Mouse (Mus musculus): ENCODE data around the gene Slc9a8. TPM values are rescaled to one million over a fixed set of nuclear protein-coding genes. Genes with fewer than 3 reads are reported as not detected.
A peak's percentile ranks its signal among the peaks of the same experiment; 100 is the strongest.

The Slc9a8 gene
- polyA plus RNA-seq, 1 experiment from 2014 or later, result 24.2 TPM

GRCm38 (mm10) chr2:167492713-167493636, 71.5 kb downstream of the Slc9a8 start, which contains the start of gene Spata2:
Gene Spata2, minus strand, starts transcription at chr2:167492887.
- no peaks in the 10 kb centered on the region for H3K9me3 ChIP-seq (replicated peaks)
- H3K4me1 ChIP-seq, result peaks cover 25% of the 10 kb centered on the region
- WGBS, result 2% methylated on average over 63 of the region's 63 CpGs
- H3K9ac ChIP-seq, result peak within 1 kb of the TSS; percentile 94
- peak within 1 kb of the TSS; percentile 98 for H3K27ac ChIP-seq
- no peaks in the 10 kb centered on the region for H3K27me3 ChIP-seq
- no peaks in the 10 kb centered on the region for H3K36me3 ChIP-seq
- peak within 1 kb of the TSS; percentile 99 for H3K4me2 ChIP-seq (replicated peaks)
- peak within 1 kb of the TSS; percentile 98 for H3K4me3 ChIP-seq
- ATAC-seq (ENCODE audit: low FRiP score), result peak; percentile 83

DNA sequence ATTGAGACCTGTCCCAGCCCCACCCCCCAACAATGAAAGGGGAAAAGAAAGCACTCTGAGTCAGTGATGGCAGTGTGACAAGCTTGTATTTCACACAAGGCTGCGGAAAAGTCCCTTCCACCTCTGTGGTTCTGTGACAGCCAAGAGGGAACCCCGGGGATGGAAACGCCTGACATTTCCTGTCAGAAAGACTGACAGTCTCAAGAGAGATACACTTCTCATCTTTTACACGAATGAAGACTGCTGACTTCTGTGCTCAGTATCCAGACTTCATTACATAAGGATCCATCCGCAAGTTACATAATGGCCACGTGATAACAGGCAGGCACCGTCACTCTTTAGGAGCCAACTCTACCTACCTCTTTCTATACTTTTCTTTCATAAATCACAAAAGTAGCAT, 74.9 kb downstream of the Slc9a8 start:
- 89% methylated on average over 7 of the region's 7 CpGs for WGBS
- Histone ChIP-seq H3K36me3 (no peaks in the 10 kb centered on the region), H3K9me3 (replicated peaks) (no peaks in the 10 kb centered on the region), H3K4me3 (no peak overlapping the region), H3K4me2 (replicated peaks) (no peak overlapping the region), H3K27ac (no peak overlapping the region), H3K9ac (no peak overlapping the region), H3K27me3 (no peaks in the 10 kb centered on the region), H3K4me1 (peaks cover 14% of the 10 kb centered on the region)
- no peak for ATAC-seq (ENCODE audit: low FRiP score)

- no peak for ATAC-seq (ENCODE audit: low FRiP score)
- no peak overlapping the region for H3K27ac ChIP-seq
- no peaks in the 10 kb centered on the region for H3K27me3 ChIP-seq
- H3K4me1 ChIP-seq, result peaks cover 7% of the 10 kb centered on the region
- no peaks in the 10 kb centered on the region for H3K9me3 ChIP-seq (replicated peaks)
- H3K36me3 ChIP-seq, result no peaks in the 10 kb centered on the region
- no peak overlapping the region for H3K4me3 ChIP-seq
- H3K4me2 ChIP-seq (replicated peaks), result no peak overlapping the region
- H3K9ac ChIP-seq, result no peak overlapping the region
- 76% methylated on average over 5 of the region's 5 CpGs for WGBS
Observed at GRCm38 (mm10) chr2:167497272-167497671, 75.8 kb downstream of the Slc9a8 start.

- ATAC-seq (ENCODE audit: low FRiP score), result peak; percentile 38
- peaks cover 10% of the 10 kb centered on the region for H3K36me3 ChIP-seq
- H3K27me3 ChIP-seq, result no peaks in the 10 kb centered on the region
- H3K4me2 ChIP-seq (replicated peaks), result peak overlapping the region; percentile 87
- H3K4me3 ChIP-seq, result peak overlapping the region; percentile 92
- H3K4me1 ChIP-seq, result peaks cover 27% of the 10 kb centered on the region
- H3K27ac ChIP-seq, result peak overlapping the region; percentile 79; the same call in 1 of the 2 replicates
- H3K9ac ChIP-seq, result no peak overlapping the region
- no peaks in the 10 kb centered on the region for H3K9me3 ChIP-seq (replicated peaks)
- WGBS, result 51% methylated on average over 13 of the region's 13 CpGs
Observed at GRCm38 (mm10) chr2:167502554-167503252, 81.2 kb downstream of the Slc9a8 start.

GRCm38 (mm10) chr2:167503253-167503895, 81.9 kb downstream of the Slc9a8 start:
- Histone ChIP-seq H3K36me3 (peaks cover 17% of the 10 kb centered on the region), H3K4me2 (replicated peaks) (peak overlapping the region; percentile 87), H3K9ac (peak overlapping the region; percentile 93), H3K27ac (peak overlapping the region; percentile 79), H3K4me1 (peaks cover 27% of the 10 kb centered on the region), H3K9me3 (replicated peaks) (no peaks in the 10 kb centered on the region), H3K4me3 (peak overlapping the region; percentile 92), H3K27me3 (no peaks in the 10 kb centered on the region)
- WGBS, result under 1% methylated on average over 76 of the region's 85 CpGs
- peak; percentile 86 for ATAC-seq (ENCODE audit: low FRiP score)

DNA sequence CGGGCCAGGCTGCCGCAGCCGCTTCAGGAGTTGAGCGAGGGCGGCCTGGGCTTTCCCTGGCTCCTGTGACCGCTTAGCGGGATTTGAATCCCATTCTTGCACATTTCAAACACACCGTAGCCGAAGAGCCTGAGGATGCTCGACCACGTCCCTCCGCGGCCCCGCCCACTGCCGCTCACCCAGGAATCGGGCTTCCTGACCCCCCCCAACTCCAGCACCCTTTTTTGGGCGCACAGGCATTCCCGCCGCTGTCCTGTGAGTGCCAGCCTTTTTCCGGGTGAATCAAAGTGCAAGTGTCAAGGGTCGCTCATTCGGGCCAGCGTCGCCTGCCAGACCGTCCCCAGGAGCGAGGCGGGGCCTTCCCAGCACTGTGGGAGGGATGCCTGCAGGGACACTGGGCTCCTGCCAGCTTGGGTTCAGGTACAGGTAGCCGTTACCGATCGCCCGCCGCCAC, 82.4 kb downstream of the Slc9a8 start:
- H3K9me3 ChIP-seq (replicated peaks), result no peaks in the 10 kb centered on the region
- ATAC-seq (ENCODE audit: low FRiP score), result no peak
- peaks cover 27% of the 10 kb centered on the region for H3K4me1 ChIP-seq
- H3K4me2 ChIP-seq (replicated peaks), result peak overlapping the region; percentile 87
- no peaks in the 10 kb centered on the region for H3K27me3 ChIP-seq
- H3K4me3 ChIP-seq, result peak overlapping the region; percentile 92
- H3K36me3 ChIP-seq, result peaks cover 22% of the 10 kb centered on the region
- under 1% methylated on average over 32 of the region's 32 CpGs for WGBS
- peak overlapping the region; percentile 93 for H3K9ac ChIP-seq
- H3K27ac ChIP-seq, result peak overlapping the region; percentile 79

DNA sequence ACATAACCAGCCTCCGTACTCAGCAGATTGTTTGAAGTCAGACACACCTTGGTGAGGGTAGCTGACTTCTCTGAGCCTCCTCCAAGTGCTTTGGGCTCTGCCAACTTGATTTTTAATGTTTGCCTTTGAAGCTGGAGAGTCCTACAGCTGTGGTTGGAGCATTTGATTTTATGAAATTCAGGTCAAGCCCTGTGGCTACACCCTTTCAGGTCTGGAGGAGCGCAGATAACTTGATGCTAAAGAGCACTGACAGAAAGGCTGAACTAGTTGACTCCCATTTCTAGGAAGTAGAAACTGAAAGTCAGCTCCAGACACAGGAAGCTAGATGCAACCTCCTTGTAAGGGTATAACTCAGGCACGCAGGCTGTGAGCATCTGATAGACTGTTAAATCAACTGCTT, 83.6 kb downstream of the Slc9a8 start:
- Histone ChIP-seq H3K27me3 (no peaks in the 10 kb centered on the region), H3K27ac (no peak overlapping the region), H3K9me3 (replicated peaks) (no peaks in the 10 kb centered on the region), H3K4me2 (replicated peaks) (peak overlapping the region; percentile 87), H3K4me1 (peaks cover 27% of the 10 kb centered on the region), H3K9ac (0 out of 2 replicates have a peak overlapping the region, but pooled peaks have one; percentile 8), H3K36me3 (peaks cover 32% of the 10 kb centered on the region), H3K4me3 (0 out of 2 replicates have a peak overlapping the region, but pooled peaks have one; percentile 92)
- ATAC-seq (ENCODE audit: low FRiP score), result no peak
- 87% methylated on average over 3 of the region's 3 CpGs for WGBS

GRCm38 (mm10) chr2:167506546-167507260, 85.2 kb downstream of the Slc9a8 start:
- H3K4me2 ChIP-seq (replicated peaks), result no peak overlapping the region
- H3K27me3 ChIP-seq, result no peaks in the 10 kb centered on the region
- WGBS, result 97% methylated on average over 10 of the region's 10 CpGs
- H3K27ac ChIP-seq, result no peak overlapping the region
- H3K9me3 ChIP-seq (replicated peaks), result no peaks in the 10 kb centered on the region
- peaks cover 46% of the 10 kb centered on the region for H3K36me3 ChIP-seq
- no peak overlapping the region for H3K9ac ChIP-seq
- no peak overlapping the region for H3K4me3 ChIP-seq
- no peak for ATAC-seq (ENCODE audit: low FRiP score)
- peaks cover 27% of the 10 kb centered on the region for H3K4me1 ChIP-seq

- no peak overlapping the region for H3K4me2 ChIP-seq (replicated peaks)
- H3K36me3 ChIP-seq, result peaks cover 58% of the 10 kb centered on the region
- H3K4me1 ChIP-seq, result peaks cover 27% of the 10 kb centered on the region
- H3K27me3 ChIP-seq, result no peaks in the 10 kb centered on the region
- WGBS, result 96% methylated on average over 3 of the region's 3 CpGs
- ATAC-seq (ENCODE audit: low FRiP score), result no peak
- no peak overlapping the region for H3K9ac ChIP-seq
- H3K4me3 ChIP-seq, result no peak overlapping the region
- no peaks in the 10 kb centered on the region for H3K9me3 ChIP-seq (replicated peaks)
- H3K27ac ChIP-seq, result no peak overlapping the region
Observed at GRCm38 (mm10) chr2:167507719-167508385, 86.3 kb downstream of the Slc9a8 start.

DNA sequence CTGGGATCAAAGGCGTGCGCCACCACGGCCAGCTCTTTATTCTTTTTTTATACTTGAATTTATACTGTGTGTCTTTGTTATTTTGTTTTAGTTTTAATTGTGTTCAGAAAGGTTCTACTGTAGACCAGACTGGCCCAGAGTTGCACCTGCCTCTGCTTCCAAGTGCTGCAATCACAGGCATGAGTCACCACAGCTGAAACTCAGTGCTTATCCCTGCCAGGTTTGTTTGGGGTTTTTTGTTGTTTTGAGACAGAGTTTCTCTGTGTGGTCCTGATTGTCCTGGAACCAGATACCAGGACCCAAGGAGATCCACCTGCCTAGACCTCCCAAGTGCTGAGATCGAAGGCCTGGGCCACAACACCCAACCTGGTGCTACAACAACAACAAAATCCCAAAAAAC, 87.1 kb downstream of the Slc9a8 start:
- H3K36me3 ChIP-seq, result peaks cover 64% of the 10 kb centered on the region
- no peak overlapping the region for H3K27ac ChIP-seq
- ATAC-seq (ENCODE audit: low FRiP score), result no peak
- H3K9me3 ChIP-seq (replicated peaks), result no peaks in the 10 kb centered on the region
- WGBS, result 95% methylated on average over 4 of the region's 4 CpGs
- H3K9ac ChIP-seq, result no peak overlapping the region
- no peak overlapping the region for H3K4me3 ChIP-seq
- peaks cover 27% of the 10 kb centered on the region for H3K4me1 ChIP-seq
- no peaks in the 10 kb centered on the region for H3K27me3 ChIP-seq
- no peak overlapping the region for H3K4me2 ChIP-seq (replicated peaks)

GRCm38 (mm10) chr2:167510485-167510884, 89.0 kb downstream of the Slc9a8 start:
- H3K9ac ChIP-seq, result no peak overlapping the region
- ATAC-seq (ENCODE audit: low FRiP score), result no peak
- no peaks in the 10 kb centered on the region for H3K9me3 ChIP-seq (replicated peaks)
- H3K27ac ChIP-seq, result no peak overlapping the region
- no peaks in the 10 kb centered on the region for H3K27me3 ChIP-seq
- no peak overlapping the region for H3K4me3 ChIP-seq
- H3K4me1 ChIP-seq, result peaks cover 11% of the 10 kb centered on the region
- WGBS, result 84% methylated on average over 3 of the region's 3 CpGs
- H3K36me3 ChIP-seq, result peaks cover 82% of the 10 kb centered on the region
- H3K4me2 ChIP-seq (replicated peaks), result no peak overlapping the region
